Mouse (Mus musculus) hindbrain, embryonic 11.5 days (tissue): ENCODE measurements at regions not wholly inside any gene's neighbourhood (a gene's known extent, or its start where the extent isn't known, plus 50 kb on each side); places are given as distances from the start of the nearest gene placed in this dataset.
A peak's percentile ranks its signal among the peaks of the same experiment; 100 is the strongest.

Experiments used
- ATAC-seq: fragments of 200-750 bp; cut with Nextera tagmentation; 2 replicates; pipeline ENCODE4 v1.8.0; 2017; ENCODE audit warnings: mild to moderate bottlenecking, moderate TSS enrichment, moderate library complexity; ENCODE audit not compliant: low FRiP score
- DNase-seq: peaks from one replicate; pipeline ENCODE4 v3.0.0-alpha.2; 2015; ENCODE audit warnings: low spot score
- H3K27ac ChIP-seq: fragments of 300-500 bp; sonication (generic); 2 replicates; pipeline ENCODE4 v1.5.1; 2014; ENCODE audit warnings: mild to moderate bottlenecking, low read depth, low read length
- H3K27me3 ChIP-seq: fragments of 300-500 bp; sonication (generic); 2 replicates; pipeline ENCODE4 v1.6.1; 2014; ENCODE audit warnings: mild to moderate bottlenecking, low read length, moderate library complexity, mixed read lengths; ENCODE audit not compliant: control insufficient read depth, insufficient read depth
- H3K36me3 ChIP-seq: fragments of 300-500 bp; sonication (generic); 2 replicates; pipeline ENCODE4 v1.6.1; 2014; ENCODE audit warnings: mild to moderate bottlenecking, low read length, moderate library complexity, mixed read lengths; ENCODE audit not compliant: control insufficient read depth, insufficient read depth
- H3K4me1 ChIP-seq: fragments of 300-500 bp; sonication (generic); replicated peaks from 2 replicates; pipeline ENCODE4 v1.6.1; 2014; ENCODE audit warnings: low read length, mixed read lengths; ENCODE audit not compliant: control insufficient read depth, insufficient read depth
- H3K4me2 ChIP-seq: fragments of 300-500 bp; sonication (generic); replicated peaks from 2 replicates; pipeline ENCODE4 v1.6.1; 2014; ENCODE audit warnings: mild to moderate bottlenecking, low read depth, low read length
- H3K4me3 ChIP-seq: fragments of 300-500 bp; sonication (generic); 2 replicates; pipeline ENCODE4 v1.5.1; 2014; ENCODE audit warnings: low read depth, low read length
- H3K9ac ChIP-seq: fragments of 300-500 bp; sonication (generic); 2 replicates; pipeline ENCODE4 v1.6.1; 2014; ENCODE audit warnings: low read depth, low read length
- H3K9me3 ChIP-seq: fragments of 300-500 bp; sonication (generic); 2 replicates; pipeline ENCODE4 v1.6.1; 2016; ENCODE audit warnings: low read length; ENCODE audit not compliant: control insufficient read depth
- WGBS: fragments of 180-500 bp; shearing (Covaris S2); extraction: QIAGEN DNeasy Blood & Tissue Kit; methylation state at CpG from one replicate; pipeline ENCODE4 v1.1.7; 2014; 5-methylcytosine and 5-hydroxymethylcytosine counted together

GRCm38 (mm10) chr7:133457436-133458324 lies 144.3 kb downstream of the Tex36 start:
- Histone ChIP-seq H3K27ac (no peak overlapping the region), H3K4me2 (no peak overlapping the region), H3K4me1 (no peaks in the 10 kb centered on the region; the same call in 1 of the 2 replicates), H3K9ac (no peak overlapping the region), H3K4me3 (no peak overlapping the region), H3K27me3 (no peaks in the 10 kb centered on the region), H3K36me3 (no peaks in the 10 kb centered on the region), H3K9me3 (no peaks in the 10 kb centered on the region)
- DNase-seq = peak; percentile 44
- ATAC-seq = no peak
- WGBS = 57% methylated on average over 16 of the region's 16 CpGs

- WGBS = 91% methylated on average over 7 of the region's 7 CpGs
- no peak overlapping the region for H3K4me3 ChIP-seq
- no peak overlapping the region for H3K9ac ChIP-seq
- H3K9me3 ChIP-seq = no peaks in the 10 kb centered on the region
- H3K4me2 ChIP-seq = no peak overlapping the region
- no peaks in the 10 kb centered on the region for H3K27me3 ChIP-seq
- DNase-seq (no peak), ATAC-seq (no peak)
- H3K36me3 ChIP-seq = no peaks in the 10 kb centered on the region
- H3K27ac ChIP-seq = no peak overlapping the region
- no peaks in the 10 kb centered on the region for H3K4me1 ChIP-seq
Observed at GRCm38 (mm10) chr7:133450246-133450645, 151.7 kb downstream of the Tex36 start.

GRCm38 (mm10) chr7:133447079-133447478 lies 154.9 kb downstream of the Tex36 start:
- no peak for ATAC-seq
- Histone ChIP-seq H3K9me3 (no peaks in the 10 kb centered on the region), H3K4me1 (no peaks in the 10 kb centered on the region), H3K4me3 (no peak overlapping the region), H3K9ac (no peak overlapping the region), H3K36me3 (no peaks in the 10 kb centered on the region), H3K4me2 (no peak overlapping the region), H3K27ac (no peak overlapping the region), H3K27me3 (no peaks in the 10 kb centered on the region)
- DNase-seq = no peak
- WGBS = 44% methylated on average over 2 of the region's 2 CpGs

- no peak overlapping the region for H3K27ac ChIP-seq
- no peaks in the 10 kb centered on the region for H3K27me3 ChIP-seq
- DNase-seq = no peak
Observed at GRCm38 (mm10) chr7:133441661-133442060, 160.3 kb downstream of the Tex36 start.

GRCm38 (mm10) chr7:133441169-133441568 lies 160.8 kb downstream of the Tex36 start:
- Histone ChIP-seq H3K27me3 (no peaks in the 10 kb centered on the region), H3K4me3 (no peak overlapping the region), H3K4me1 (peaks cover 4% of the 10 kb centered on the region; the same call in 1 of the 2 replicates), H3K9me3 (no peaks in the 10 kb centered on the region), H3K27ac (no peak overlapping the region), H3K9ac (no peak overlapping the region), H3K4me2 (no peak overlapping the region), H3K36me3 (no peaks in the 10 kb centered on the region)
- no peak for DNase-seq
- WGBS = 67% methylated on average over 6 of the region's 6 CpGs
- no peak for ATAC-seq

More at GRCm38 (mm10) chr7:133441661-133442060, 160.3 kb downstream of the Tex36 start:
- Histone ChIP-seq H3K4me2 (no peak overlapping the region), H3K4me3 (no peak overlapping the region), H3K9me3 (no peaks in the 10 kb centered on the region), H3K9ac (no peak overlapping the region), H3K4me1 (peaks cover 4% of the 10 kb centered on the region; the same call in 1 of the 2 replicates), H3K36me3 (no peaks in the 10 kb centered on the region)
- no peak for ATAC-seq
- WGBS = 7% methylated on average over 4 of the region's 4 CpGs

GRCm38 (mm10) chr7:133440711-133441110 lies 161.2 kb downstream of the Tex36 start:
- Histone ChIP-seq H3K4me1 (peaks cover 4% of the 10 kb centered on the region; the same call in 1 of the 2 replicates), H3K4me3 (no peak overlapping the region), H3K36me3 (no peaks in the 10 kb centered on the region), H3K4me2 (no peak overlapping the region), H3K27me3 (no peaks in the 10 kb centered on the region), H3K9ac (no peak overlapping the region), H3K27ac (no peak overlapping the region), H3K9me3 (no peaks in the 10 kb centered on the region)
- WGBS = 50% methylated on average over 12 of the region's 12 CpGs
- DNase-seq = no peak
- ATAC-seq = no peak

- Histone ChIP-seq H3K9ac (no peak overlapping the region), H3K4me2 (no peak overlapping the region), H3K4me1 (peaks cover 4% of the 10 kb centered on the region; the same call in 1 of the 2 replicates), H3K27ac (no peak overlapping the region), H3K9me3 (no peaks in the 10 kb centered on the region), H3K27me3 (no peaks in the 10 kb centered on the region), H3K4me3 (no peak overlapping the region), H3K36me3 (no peaks in the 10 kb centered on the region)
- no peak for DNase-seq
- ATAC-seq = no peak
- WGBS = 78% methylated on average over 6 of the region's 6 CpGs
Observed at GRCm38 (mm10) chr7:133440086-133440485, 161.9 kb downstream of the Tex36 start.

- Histone ChIP-seq H3K36me3 (no peaks in the 10 kb centered on the region), H3K9me3 (no peaks in the 10 kb centered on the region), H3K4me3 (no peak overlapping the region), H3K4me2 (no peak overlapping the region), H3K27me3 (no peaks in the 10 kb centered on the region), H3K4me1 (peaks cover 4% of the 10 kb centered on the region; the same call in 1 of the 2 replicates), H3K9ac (no peak overlapping the region), H3K27ac (no peak overlapping the region)
- DNase-seq = peak; percentile 15
- WGBS = 66% methylated on average over 6 of the region's 6 CpGs
- ATAC-seq = no peak
Observed at GRCm38 (mm10) chr7:133438631-133439030, 163.3 kb downstream of the Tex36 start.

GRCm38 (mm10) chr7:133437866-133438265 lies 164.1 kb downstream of the Tex36 start:
- no peak overlapping the region for H3K4me2 ChIP-seq
- H3K9ac ChIP-seq = no peak overlapping the region
- H3K36me3 ChIP-seq = no peaks in the 10 kb centered on the region
- no peak overlapping the region for H3K4me3 ChIP-seq
- no peaks in the 10 kb centered on the region for H3K27me3 ChIP-seq
- H3K9me3 ChIP-seq = no peaks in the 10 kb centered on the region
- DNase-seq = peak; percentile 42
- H3K27ac ChIP-seq = no peak overlapping the region
- H3K4me1 ChIP-seq = peaks cover 4% of the 10 kb centered on the region; the same call in 1 of the 2 replicates
- 10% methylated on average over 7 of the region's 7 CpGs for WGBS
- no peak for ATAC-seq
